Mouse (Mus musculus): ENCODE data around the gene Polrmt.
"Not testable (repeated sequence)": the region's sequence is repeated elsewhere in the genome, so short reads cannot be mapped to it uniquely, and the experiment has no call there.

Gene Polrmt

DNA sequence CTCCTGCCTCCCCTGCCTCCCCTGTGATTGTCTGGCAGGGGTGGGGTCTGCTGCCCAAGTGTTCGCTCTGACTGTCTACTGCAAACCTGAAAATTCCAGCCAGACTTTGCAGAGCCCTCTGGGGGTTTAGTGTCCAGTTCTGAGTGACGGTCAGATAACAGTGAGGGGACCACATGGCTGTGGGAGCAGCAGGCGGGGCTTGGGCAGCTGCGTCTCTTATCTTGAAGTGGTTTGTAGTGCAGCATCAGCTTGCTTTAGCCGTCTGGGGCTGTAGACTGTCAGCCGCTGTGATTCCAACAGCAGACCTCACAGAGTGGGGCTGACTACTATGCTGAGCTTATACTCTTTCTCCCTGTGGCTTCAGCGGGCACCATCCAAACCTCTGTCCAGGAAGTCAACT lies 37.1 kb downstream of the Polrmt start:
- no peak for DNase-seq (ENCODE audit: low read depth, low spot score)

DNA sequence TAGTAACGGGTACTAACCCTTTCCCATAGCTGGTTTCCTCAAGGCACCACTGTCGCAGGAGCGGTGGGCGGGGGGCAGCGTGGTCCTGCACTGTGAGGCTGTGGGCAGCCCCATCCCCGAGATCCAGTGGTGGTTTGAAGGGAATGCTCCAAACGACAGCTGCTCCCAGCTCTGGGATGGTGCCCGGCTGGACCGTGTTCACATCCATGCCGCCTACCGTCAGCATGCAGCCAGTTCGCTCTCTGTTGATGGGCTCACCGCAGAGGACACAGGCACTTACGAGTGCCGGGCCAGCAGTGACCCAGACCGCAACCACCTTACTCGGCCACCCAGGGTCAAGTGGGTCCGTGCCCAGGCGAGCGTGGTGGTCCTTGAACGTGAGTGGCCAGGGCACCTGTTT lies 37.7 kb downstream of the Polrmt start:
- no peak for DNase-seq (ENCODE audit: low read depth, low spot score)

DNA sequence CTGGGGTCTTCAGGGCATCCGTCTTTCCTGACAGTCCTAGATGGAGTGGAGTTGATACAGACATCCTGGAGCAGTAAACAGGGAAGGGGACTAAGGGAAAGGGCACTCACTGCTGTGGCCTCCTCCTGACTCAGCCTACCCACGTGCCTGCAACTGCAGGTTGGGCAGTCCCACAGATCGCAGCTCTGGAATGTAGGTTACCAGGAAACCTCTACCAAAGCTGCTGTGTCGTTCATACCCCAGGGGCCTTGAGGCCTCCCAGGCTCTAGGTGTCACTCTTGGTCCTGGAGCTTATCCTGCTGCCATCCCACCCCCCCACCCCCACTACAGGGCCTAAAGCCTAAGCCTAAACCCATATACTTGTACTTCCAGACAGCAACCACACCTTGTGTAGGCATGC lies 38.6 kb downstream of the Polrmt start:
- DNase-seq (ENCODE audit: low read depth, low spot score) = no peak

DNA sequence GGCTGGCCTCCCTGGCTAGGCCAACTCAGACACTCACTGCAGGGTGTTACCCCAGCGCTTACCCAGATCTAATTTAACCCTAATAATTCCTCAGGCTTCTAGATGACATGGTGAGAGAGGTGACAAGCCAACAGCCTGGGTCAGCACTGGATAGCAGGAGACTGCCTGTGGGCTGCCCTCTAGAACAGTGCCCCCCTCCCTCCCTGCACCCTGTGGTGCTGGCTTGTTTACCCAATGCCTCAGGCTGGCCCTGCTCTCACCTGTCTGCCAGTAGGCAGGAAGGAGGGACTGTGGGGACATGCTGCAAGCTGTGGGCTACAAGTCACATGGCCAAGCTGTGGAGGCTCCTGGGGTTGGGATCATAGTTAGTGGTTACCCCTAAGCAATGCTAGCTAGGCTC lies 39.2 kb downstream of the Polrmt start:
- DNase-seq (ENCODE audit: low read depth, low spot score) = no peak

DNA sequence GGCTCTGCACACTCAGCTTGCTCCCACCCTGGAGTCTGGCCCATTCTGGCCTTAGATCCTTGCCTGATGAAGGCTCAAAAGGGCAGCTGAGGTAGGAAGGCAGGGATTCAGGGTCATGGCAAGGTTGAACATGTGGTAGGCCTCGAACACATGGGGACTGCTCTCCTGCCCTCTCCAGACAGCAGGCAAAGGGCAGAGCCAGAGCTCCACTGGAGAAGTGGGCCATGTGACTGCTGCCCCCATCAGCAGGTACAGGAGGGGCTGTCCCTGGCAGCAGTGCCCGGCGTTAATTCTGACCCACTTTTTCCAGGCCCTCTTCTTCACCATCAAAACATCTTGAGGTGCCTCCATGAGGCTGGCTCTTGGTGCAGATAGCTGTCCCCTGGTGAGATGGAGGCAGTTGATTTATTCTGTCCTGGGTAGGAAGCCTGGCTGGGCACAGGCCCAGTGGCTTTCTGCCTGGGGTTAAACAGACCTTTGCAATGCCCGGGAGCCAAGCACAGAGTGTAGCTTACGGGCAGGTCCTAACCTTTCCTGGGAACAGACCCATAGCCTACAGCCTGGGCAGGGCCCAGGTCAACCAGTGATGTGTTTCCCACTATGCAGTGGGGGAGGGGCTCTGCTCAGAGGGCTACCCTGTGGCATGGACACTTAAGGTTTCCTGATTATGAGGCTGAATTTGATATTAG lies 39.8 kb downstream of the Polrmt start:
- DNase-seq (ENCODE audit: low read depth, low spot score) = no peak

DNA sequence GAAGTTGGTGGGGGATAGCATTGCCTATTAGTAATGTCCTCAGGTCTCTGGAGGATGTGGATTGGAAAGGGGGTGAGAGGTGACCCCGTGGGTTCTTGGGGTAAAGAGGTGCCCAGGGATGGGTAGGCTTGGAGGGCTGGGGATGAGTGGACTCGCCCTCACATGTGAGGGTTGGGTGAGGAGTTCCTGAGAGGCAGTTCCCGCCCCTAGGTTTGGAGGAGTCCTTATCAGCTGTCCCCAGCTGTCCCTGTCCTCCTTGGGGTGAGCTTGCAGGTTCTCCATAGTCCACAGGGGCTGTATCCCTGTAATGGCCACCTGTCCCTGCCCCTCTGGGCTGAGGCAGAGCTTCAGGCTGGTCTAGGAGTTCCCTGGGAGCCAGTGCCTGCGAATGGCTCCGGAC lies 40.4 kb downstream of the Polrmt start:
- no peak for DNase-seq (ENCODE audit: low read depth, low spot score)

DNA sequence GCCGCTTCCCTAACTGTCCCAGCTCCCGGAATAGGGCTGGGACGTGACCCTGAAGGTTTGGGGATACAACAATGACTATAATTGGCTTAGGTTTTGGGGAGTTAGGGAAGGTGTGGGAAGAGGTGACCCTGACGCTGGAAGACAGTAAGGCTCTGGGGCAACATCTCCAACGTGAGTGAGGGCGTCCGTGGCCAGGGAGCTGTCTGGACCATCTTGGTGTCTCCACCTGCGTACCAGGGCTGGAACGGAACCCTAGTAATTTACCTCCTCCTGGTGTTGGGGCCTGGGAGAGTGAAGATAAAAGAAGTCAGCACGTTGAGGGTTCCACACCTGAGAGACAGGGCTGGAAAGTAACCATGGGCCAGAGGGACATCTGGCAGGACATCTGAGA lies 41.4 kb downstream of the Polrmt start:
- DNase-seq (ENCODE audit: low read depth, low spot score) = no peak

DNA sequence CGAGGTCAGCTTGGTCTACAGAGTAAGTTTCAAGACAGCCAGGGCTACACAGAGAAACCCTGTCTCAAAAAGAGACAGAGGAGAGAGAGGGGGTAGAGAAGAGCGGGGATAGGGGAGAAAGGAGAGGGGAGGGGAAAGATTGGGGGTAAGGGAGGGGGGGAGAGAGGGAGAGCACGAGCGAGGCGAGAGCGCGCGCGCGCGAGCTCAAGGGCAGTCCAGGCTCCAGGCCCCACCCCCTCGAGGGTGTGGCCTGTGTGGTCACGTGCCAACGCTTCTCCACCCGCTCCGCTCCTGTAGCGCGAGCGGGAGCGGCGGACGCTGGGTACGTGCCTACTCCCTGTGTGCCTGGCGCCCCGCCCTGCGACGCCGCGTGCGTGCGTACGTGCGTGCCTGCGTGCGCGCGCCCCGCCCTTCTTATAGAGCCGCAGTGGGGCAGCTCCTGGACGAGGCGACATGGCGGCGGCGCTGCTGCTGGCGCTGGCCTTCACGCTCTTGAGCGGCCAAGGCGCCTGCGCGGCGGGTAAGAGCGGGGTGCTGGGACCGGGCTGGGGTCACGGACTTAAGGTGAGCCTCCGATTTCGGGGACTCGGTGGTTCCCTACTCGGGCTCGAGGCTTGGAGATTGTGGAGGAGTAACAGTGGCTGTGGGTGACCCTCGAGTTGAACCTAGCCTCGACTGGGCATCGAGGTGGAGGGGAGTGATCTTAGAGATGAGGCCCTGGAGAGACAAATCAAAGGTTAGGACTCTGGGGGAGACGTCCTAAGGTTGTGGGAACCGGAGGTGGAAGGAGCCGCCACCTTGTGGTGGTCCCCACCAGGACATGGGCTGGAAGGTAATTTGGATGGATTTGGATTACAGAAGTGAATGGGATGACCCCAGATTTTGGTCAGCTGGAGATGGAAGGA lies 42.1 kb downstream of the Polrmt start, which contains the start of gene Bsg:
Gene Bsg (plus strand): TSS at position 427 of the 905 bp plus-strand sequence.
- DNase-seq (ENCODE audit: low read depth, low spot score) = peak; percentile 100

DNA sequence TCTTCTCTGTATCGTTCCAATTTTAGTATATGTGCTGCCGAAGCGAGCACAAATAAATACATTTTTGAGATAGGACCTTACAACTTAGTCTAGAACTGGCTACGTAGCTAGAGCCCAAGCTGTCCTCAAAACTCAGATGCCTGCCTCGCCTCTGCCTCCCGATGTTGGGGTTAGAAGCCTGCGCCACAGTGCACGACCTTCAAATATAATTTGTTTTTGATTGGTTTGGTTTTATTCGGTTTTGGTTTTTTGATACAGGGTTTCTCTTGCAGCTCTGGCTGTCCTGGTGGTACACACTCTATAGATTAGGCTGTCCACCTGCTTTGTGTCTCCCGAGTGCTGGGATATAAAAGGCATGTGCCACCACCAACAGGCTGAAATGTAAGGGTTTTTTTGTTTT lies 42.8 kb downstream of the Polrmt start:
- no peak for DNase-seq (ENCODE audit: low read depth, low spot score)

DNA sequence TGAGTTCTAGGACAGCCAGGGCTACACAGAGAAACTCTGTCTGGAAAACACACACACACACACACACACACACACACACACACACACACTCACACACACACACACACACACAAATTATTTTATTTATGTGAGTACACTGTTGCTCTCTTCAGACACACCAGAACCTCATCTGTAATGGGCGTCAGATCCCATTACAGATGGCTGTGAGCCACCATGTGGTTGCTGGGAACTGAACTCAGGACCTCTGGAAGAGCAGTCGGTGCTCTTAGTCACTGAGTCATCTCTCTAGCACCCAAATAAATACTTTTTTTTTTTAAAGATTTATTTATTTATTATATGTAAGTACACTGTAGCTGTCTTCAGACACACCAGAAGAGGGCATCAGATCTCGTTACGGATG lies 43.4 kb downstream of the Polrmt start:
- not testable (repeated sequence) for DNase-seq (ENCODE audit: low read depth, low spot score)

DNA sequence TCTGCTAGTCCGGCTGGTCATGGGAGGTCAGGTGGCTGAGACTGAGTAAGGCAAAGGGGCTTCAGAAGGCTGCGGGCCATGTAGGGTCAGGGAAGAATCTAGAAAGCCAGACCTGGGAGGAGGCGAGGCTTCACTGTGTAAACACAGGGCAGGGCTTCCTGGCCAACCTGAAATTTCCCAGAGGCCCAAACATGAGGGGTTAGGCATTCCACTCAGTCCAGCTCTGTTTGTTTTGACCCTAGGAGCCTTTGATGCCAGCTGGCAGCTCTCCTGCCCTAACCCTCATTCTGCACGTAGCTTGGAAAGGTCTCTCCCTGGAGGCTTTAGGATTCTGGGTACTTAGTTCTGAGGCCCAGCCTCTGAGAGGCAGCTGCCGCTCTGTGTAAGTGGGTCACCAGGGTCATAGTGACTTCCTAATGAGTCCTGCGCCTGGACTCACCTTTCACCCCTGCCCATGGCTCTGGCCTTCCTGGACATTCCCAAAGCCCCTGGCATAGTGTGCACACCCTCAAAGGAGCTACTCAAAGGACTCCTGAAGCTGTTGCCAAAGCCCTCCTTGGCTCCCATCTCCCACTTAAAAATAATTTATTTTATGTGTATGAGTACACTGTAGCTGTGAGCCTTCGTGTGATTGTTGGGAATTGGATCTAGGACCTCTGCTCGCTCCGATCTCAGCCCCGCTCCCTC lies 44.8 kb downstream of the Polrmt start:
- DNase-seq (ENCODE audit: low read depth, low spot score) = no peak

DNA sequence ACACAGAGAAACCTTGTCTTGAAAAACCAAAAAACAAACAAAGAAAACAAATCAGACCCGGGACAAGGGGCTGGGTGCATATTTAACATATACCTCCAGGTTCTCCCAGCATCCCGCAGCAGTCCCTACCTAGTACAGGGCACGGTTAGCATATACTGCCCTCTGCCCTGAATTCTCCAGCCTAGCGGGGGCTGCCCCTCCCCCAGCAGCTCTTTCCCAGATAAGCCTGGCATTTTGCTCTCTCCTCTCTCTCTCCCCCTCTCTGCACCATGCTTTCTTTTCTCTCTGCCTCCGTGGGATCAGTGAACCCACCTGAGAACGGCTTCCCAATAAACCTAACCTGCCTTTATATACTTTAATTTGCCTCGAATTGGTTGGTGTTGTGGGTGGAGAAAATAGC lies 45.7 kb downstream of the Polrmt start:
- no peak for DNase-seq (ENCODE audit: low read depth, low spot score)

DNA sequence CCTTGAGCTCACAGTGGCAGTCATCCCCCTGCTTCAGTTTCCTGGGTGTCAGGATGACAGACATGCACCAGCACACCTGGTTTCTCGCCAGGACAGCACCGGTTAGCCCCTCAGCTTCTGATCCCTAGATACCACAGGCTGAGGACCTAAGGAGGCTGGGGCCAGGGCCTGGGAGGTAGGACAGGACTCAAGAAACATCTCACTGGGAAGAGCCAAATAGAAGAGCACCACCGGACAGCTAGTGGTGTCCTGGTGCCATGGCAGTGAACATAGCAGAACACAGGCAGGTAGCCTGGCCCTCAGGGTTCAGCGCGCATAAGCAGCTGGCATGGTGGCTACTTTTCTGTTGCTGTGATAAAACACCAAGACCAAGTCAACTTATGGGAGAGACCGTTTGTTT lies 47.9 kb downstream of the Polrmt start:
- no peak for DNase-seq (ENCODE audit: low read depth, low spot score)

DNA sequence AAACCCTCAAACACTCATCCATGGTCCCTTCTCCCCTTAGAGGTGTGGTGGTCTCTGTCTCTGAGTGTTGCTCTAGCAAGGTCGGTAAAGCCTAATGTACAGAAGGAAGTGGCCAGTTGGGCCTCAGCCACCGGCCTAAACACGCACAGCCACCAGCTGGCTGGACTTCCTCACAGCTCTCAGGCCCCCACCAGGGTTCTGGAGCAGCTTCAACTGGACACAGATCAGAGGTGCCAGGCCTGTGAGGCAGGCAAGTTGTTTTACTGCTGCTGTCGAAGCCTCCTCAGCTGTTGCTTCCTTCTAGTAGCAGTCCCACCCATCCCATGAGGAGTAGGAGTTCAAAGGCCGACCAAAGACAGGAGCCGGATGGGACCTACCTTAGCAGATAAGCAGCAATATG lies 48.5 kb downstream of the Polrmt start:
- DNase-seq (ENCODE audit: low read depth, low spot score) = no peak

DNA sequence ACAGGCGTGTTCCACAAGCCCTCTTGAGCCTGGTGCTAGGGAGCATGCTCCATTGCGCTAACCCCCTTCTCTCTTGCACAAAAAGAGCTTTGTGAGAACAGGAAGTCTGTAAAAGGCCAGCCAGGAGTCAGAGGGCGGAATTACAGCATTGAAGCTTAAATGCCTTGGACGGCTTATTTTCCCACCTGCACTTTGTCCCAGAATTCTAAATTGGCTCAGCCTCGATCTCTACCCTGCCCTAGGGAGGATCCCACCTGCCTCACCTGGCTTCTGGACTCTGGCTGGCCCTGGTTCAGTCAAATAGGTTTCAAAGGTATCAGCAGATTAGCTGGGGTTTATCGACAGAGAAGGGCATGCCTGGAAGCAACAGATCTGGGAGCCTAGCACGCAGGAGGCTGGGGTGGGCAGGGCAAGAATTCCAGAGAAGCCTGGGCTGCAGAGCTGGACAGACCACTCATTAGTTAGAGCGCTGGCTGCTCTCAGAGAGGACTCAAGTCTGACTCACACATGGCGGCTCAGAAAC lies 50.2 kb downstream of the Polrmt start:
- no peak for DNase-seq (ENCODE audit: low read depth, low spot score)

DNA sequence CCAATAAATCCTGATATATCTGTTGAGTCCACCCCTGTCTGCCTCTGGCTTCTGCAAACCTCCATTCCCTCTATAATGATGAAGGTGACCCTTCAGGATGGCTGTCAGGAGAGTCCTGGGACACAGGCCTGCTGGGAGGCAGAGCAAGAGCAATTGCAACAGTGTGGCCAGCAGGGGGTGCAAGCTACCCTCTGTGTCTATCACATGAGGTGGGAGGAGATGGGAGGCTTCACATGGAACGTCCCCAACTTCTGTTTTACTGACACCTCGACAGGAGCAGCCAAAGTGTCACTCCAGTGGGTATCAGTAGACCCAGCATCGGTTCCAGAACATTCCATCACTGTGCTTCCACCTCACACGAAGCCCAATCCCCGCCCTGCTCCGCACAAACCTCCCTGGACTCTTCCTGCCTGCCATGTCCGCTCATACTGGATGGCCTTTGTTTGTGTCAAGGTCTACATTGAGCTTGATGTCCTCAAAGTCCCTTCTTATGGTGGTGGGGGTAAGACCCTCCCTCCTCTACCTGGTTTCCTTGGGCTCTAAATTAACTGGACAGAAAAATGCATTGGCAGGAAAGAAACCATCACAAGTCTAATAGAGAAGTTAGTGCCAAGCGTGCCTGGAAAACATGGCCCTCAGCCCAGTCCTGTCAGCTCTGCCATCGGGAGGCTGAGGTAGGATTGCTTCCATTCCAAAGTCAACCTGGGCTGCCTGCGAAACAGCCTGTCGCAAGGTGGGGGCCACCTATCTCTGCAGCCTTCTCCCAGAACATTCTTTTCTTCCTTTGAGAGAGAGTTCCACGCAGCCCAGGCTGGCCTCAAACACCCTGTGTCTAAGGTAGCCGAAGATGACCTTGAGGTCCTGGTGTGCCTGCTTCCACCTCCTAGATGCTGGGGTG lies 50.9 kb downstream of the Polrmt start:
- peak; percentile 70 for DNase-seq (ENCODE audit: low read depth, low spot score)

DNA sequence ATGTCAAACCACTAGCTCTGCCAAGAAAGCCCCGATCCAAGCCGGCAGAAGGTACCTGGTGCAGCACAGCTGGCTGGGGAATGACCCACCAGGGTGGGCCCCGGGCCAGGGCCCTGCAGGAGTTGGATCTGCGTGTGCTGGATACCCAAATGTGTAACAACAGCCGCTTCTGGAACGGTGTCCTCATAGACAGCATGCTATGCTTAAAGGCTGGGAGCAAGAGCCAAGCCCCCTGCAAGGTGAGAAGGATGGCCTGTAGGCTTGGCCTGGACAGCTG lies 52.1 kb downstream of the Polrmt start:
- DNase-seq (ENCODE audit: low read depth, low spot score) = no peak

DNA sequence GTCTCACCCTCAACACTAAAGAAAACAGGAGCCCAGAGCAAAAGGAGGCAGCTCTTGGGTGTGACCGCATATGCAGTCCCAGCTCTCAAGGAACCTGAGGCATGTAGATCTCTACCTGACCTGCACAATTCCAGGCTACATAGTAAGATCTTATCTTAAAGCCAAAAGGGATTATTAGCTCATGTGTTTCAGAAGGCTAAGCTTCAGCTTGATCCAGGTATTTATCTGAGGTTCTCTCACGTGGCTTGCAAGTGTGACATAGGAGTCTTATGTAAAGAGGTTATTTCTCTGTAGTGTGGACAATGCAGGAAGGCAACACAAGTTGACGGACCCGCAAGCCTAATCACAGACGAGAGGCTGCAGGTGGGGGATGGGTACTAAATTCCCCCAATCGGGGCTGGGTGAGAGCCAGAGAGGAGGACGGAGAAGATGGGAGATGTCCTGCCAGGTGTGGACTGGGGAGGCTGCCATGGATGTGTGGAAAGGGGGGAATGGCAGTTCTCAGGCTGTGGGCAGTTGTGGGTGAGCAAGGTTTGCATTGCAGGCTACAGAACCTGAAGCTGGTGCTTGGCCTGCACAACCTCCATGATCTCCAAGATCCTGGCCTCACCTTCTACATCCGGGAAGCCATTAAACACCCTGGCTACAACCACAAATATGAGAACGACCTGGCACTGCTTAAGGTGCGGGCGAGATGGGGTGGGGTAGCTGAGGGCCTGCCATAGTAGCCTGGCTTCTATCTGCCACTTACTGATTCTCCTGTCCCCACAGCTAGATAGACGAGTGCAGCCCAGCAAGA lies 52.6 kb downstream of the Polrmt start:
- DNase-seq (ENCODE audit: low read depth, low spot score) = no peak

DNA sequence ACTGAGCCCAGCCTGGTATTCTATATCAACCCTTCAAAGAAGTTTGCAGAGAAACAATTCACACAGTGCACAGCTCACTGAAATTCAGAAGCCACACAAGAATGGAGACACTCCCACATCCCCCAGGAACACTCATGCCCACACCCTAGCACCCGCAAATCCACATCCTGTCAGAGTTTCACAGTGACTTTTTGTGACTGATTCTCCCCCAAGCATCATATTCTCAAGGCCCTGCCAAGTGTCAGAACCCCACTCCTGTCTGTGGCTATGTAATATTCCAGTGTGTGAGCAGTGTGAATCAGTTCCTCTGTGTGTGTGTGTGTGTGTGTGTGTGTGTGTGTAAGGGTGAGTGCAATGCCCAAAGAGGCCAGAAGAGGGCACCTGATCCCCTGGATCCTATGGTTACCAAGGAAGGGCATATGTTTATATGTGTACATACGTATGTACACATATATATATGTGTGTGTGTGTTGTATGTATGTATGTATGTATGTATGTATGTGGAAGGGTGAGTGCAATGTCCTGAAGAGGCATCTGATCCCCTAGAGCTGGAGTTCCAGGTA lies 54.3 kb downstream of the Polrmt start:
- DNase-seq (ENCODE audit: low read depth, low spot score) = peak; percentile 56

DNA sequence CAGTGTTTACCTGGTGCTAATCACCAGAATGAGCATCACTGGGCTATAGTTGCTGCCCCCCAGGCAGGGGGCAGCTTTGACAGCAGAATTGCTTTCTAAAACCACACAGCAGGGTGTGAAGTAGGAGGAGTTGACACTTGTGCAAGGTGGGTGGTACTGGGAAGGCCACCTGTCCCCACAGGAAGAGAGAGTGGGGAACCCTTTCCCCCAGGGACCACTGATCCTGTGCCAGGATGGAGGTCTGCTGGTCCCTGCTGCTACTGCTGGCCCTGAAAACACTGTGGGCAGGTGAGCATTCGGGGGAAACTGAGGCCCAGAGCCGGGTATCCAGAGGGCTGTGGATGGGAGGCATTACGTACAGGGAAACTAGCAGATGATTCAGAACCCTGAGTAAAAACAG lies 57.2 kb downstream of the Polrmt start:
- no peak for DNase-seq (ENCODE audit: low read depth, low spot score)
